Mouse (Mus musculus): ENCODE measurements around the gene Pde6h.

Gene Pde6h

DNA sequence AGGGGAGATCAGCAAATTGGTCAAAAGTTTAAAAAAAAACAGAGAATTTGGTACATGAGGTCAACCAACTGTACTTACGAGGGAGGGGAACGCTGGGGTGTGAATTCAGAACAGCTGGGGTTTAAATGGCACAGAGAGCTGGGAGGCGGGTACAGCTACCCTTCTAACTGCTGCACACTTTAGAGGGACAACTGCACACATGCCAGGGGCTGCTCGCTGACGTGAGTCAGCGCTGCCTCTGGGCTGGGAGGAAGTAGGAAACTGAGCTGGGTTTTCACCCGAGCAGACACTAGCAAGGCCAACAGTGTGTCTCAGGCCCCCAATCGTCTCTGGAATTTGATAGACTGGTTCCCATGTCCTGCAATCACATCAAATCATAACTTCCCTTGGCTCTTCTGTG, 1.4 kb downstream of the Pde6h start:
- no peak for TF ChIP-seq GATA4 (IDR thresholded peaks at IDR 0.05; ENCODE audit: insufficient replicate concordance, low read length)

- no peak for TF ChIP-seq GATA4 (IDR thresholded peaks at IDR 0.05; ENCODE audit: insufficient replicate concordance, low read length)
These were observed 4.0 kb downstream of the Pde6h start for GRCm38 (mm10) chr6:136927626-136928025.

GRCm38 (mm10) chr6:136930677-136931076, 7.0 kb downstream of the Pde6h start:
- TF ChIP-seq GATA4 (IDR thresholded peaks at IDR 0.05; ENCODE audit: insufficient replicate concordance, low read length), result peak; percentile 94; the same call in 1 of the 2 replicates

DNA sequence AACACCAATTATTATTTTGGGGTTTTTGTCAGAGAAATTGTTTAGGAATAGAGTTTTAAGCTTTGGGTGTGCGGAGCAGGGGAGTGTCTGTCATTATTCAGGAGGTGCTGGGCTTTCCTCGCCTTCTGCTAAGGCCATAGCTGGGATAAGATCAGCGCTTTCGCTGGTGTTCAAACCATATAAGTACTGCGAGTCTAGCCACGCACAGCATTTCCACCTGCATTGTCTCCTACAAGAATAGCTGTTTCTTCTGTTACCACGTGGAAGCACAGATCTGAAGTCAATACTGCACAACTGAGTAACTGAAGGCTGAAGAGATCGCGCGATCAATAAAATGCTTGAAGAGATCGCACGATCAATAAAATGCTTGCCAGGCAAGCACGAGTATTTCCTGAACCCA, 7.6 kb downstream of the Pde6h start:
- no peak for TF ChIP-seq GATA4 (IDR thresholded peaks at IDR 0.05; ENCODE audit: insufficient replicate concordance, low read length)

DNA sequence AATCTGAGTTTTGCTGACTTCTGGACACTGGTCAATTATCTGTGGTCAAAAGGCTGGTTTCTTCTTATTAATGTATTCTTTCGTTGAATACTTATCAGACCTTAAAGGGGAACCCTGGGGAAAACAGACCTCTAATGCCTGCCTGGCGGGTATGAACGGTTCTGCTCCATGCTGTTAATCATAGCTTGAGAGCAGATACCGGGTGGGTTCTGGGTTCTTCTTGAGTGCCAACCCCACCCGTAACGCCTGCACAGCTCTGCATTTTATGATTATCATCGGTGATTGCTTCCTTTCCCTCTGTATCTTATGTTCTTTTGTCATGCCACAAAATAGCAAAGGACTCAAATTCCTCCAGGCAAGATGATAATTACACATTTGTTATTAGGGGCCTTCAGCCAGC, 10.4 kb downstream of the Pde6h start:
- TF ChIP-seq GATA4 (IDR thresholded peaks at IDR 0.05; ENCODE audit: insufficient replicate concordance, low read length), result no peak

DNA sequence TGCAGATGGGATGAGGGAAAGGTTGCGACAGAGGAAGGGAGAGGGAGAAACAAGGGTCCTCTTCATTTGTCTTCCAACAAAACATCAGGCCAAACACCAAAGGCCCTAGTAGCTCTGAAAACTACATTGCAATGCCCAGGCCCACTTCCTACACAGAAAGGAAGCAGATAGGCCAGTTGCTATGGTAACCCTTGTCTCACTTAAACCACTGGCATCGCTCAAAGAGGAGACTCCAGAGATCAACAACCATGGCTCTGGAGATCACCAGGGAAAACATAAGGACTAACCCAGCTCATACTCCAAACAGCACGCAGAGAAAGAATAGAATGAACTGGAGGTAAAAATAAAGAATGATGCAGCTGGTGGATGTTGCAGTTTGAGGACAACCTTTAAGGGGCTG, 11.6 kb downstream of the Pde6h start:
- no peak for TF ChIP-seq GATA4 (IDR thresholded peaks at IDR 0.05; ENCODE audit: insufficient replicate concordance, low read length)

DNA sequence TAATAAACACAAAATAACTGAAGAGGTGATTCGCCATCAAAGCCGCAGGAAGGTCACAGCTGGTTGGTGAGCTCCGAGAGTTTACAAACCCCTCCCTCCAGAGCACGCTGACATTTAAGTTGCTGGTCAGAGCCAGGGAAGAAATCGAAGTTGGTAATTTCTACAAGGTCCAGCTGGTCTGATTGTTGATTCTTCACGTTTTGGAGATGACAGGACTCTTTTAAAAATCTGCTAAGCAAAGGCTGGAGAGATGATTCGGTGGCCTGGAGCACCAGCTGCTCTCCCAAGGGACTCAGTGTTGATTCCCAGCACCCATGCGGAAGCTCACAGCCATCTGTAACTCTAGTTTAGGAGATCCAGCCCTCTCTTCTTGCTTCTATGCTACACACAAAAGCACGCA, 12.7 kb downstream of the Pde6h start:
- TF ChIP-seq GATA4 (IDR thresholded peaks at IDR 0.05; ENCODE audit: insufficient replicate concordance, low read length), result no peak

DNA sequence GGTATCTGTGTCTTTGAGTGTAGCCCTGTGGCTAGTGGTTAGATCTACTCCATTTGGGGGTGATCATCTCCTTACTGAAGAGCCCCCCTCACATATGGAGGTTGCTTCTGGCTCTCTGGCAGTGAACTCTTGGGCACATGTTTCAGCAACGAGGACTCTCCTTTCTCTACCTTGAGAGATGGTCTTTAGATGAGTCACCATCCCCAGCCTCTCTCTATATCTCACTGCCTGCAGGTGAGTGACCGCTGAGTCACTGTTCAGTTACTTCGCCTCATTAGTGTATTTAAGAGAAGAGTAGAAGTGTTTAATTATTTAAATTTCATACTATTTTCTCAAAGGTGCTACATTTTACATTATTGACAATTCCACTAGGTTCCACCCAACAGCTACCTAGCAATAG, 13.5 kb downstream of the Pde6h start:
- no peak for TF ChIP-seq GATA4 (IDR thresholded peaks at IDR 0.05; ENCODE audit: insufficient replicate concordance, low read length)

DNA sequence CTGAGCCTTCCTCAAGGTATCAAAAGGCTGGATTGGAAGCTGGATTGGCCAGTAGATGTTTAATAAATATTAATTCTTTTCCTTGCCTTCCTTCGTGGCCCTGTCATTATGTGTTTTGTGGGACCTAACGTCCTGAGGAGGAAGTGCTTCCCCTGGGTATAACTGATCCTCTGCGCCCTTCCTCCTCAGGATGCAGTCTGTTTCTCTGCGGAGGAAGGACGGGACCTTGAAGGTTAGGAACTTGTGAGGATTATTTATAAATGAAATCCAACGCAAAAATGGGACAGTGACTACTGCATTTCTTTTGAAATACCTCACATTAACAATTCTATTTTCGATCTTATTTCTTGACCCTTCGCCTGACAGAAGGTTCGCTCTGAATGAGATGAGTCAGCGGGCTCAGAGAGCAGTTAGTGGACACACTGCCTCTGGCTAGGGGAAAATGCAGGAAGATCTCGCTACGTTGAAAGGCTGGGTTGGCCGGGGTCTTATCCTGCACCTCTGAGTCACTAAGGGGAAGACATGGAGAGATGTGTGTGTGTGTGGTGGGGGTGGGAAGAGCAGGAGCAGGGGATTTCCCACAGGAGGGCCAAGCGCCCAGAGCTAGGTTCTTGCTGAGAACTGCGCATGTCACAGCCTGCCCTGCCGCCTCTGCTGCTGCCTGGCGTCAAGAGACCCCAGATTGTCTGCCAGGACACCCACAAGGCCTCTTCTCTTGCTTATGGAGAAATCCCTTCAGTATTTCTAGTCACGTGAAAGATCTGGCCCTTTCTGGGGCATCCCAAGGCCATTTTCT, 14.9 kb downstream of the Pde6h start:
- no peak for TF ChIP-seq GATA4 (IDR thresholded peaks at IDR 0.05; ENCODE audit: insufficient replicate concordance, low read length)

- peak; percentile 54; the same call in 1 of the 2 replicates for TF ChIP-seq GATA4 (IDR thresholded peaks at IDR 0.05; ENCODE audit: insufficient replicate concordance, low read length)
These were observed 15.9 kb downstream of the Pde6h start for GRCm38 (mm10) chr6:136939326-136940187.

DNA sequence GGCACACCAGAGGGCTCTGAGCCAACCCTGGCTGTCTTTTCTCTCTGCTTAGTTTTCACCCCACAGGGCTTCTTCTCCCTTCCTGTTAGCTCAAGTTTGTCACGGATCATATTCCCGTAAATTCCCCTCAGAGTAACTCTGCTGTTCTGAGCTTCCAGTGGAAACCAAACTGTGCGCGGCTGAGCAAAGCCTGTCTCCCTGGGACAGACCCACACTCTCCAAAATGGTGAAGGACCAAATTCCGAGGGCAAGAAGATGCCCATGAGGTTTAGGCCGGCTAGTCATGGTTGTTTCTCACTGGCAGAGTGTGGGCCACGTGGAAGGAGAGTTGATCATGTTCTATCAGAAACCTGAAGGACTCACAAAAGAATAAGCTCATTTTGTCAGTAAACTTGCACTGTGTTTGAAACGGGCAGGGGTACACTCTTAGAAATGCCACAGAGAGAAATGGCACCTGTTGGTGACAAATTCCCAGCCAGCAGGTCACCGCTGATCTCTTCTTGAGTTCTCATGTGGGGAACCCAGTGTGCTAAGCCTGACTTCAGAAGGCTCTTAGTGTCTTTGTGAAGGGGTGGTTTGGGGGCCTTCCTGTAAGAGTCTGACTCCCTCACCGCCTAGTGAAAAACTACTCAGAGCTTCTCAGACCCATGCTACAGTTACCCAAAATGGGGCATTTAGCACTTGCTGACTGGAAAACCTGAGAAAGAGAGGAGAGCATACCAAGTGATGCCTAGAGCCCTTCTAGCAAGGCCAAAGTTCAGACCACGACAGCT, 16.7 kb downstream of the Pde6h start:
- no peak for TF ChIP-seq GATA4 (IDR thresholded peaks at IDR 0.05; ENCODE audit: insufficient replicate concordance, low read length)

DNA sequence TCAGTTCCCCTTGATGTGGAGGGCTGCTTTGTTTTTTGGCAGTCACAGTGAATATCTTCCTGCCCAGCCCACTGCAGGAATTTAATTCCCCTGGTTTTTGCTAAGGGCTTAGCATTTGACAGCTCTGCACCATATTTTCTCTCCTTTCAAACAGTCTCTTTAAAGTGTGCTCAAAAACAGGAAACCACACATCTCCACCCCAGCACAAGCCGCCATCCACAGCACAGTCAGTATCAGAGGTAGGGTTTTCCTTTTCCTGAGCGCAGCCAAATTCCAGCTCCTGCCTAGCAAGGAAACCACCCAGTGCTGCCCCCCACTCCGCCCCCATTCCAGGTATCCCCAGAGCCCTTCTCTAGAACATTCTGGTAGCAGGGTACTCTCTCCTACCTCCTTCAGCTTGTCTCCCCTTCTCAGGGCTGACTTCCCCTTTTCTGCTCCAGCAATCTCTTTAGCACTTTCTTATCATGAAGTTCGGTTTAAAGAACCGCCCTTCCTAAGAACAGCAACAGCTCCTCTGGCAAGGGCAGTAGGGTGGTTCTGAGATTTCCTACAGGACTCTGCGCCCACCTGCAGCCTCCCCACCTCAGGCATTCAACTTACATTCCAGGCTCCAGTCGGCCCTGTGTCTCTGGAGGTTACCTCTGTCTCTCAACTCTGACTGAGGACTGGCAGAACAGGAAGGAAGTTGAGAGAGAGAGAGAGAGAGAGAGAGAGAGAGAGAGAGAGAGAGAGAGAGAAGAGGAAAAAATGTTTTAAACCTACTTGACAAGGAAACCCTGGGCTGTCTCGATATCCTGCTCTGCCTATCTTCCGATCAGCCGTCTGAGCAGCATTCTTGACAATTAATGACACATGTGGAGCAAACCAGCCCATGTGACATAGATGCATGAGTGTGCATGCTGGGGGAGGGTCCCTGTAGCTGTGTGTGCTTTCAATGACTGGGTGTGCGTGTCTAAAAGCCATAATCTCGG, 17.7 kb downstream of the Pde6h start, which contains the start of gene Arhgdib:
TSS of gene Arhgdib (minus strand) at position 849 of the 971 bp plus-strand sequence.
- TF ChIP-seq GATA4 (IDR thresholded peaks at IDR 0.05; ENCODE audit: insufficient replicate concordance, low read length), result peak; percentile 32; the same call in 1 of the 2 replicates

DNA sequence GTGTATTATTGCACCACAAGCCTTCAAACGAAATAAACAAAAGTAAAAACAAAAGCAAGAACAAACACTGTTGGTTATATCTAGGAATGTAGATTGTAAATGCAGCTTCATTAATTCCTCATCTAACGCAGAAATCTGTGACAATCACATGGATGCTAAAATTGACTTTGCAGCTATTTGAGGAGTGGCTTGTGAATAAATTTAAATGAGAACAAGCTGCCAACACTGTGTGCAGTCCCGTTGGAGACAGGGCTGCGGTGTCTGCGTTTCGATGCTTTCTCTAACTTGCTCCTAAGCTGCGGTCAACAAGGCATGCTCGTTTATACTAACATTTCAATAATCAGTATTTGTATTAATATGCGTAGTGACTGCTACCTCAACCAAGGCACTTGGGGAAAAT, 18.6 kb downstream of the Pde6h start:
- no peak for TF ChIP-seq GATA4 (IDR thresholded peaks at IDR 0.05; ENCODE audit: insufficient replicate concordance, low read length)

DNA sequence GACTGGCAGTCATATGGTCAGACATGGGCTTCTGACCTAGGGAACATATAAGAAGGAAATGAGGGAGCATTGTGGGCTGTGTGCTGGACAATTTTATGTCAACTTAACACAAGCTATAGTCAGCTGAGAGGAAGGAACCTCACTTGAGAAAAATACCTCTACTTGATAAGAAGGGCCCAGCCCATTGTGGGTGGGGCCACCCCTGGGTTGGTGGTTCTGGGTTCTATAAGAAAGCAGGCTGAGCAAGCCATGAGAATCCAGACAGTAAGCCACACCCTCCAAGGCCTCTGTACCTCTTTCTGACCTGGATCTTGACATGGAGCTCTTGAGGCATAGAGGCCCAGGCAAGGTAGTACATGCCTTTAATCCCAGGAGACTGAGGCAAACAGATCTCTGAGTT, 19.8 kb downstream of the Pde6h start:
- no peak for TF ChIP-seq GATA4 (IDR thresholded peaks at IDR 0.05; ENCODE audit: insufficient replicate concordance, low read length)

Measured in liver, adult (tissue).